Mouse (Mus musculus): ENCODE measurements around the gene A830005F24Rik.
A peak's percentile ranks its signal among the peaks of the same experiment; 100 is the strongest.

The A830005F24Rik gene

GRCm38 (mm10) chr13:48545476-48546281 is 32.3 kb downstream of the A830005F24Rik start:
- peak; percentile 98 for DNase-seq

- peak; percentile 97 for DNase-seq
Observed at GRCm38 (mm10) chr13:48546330-48546917, 33.1 kb downstream of the A830005F24Rik start.

DNA sequence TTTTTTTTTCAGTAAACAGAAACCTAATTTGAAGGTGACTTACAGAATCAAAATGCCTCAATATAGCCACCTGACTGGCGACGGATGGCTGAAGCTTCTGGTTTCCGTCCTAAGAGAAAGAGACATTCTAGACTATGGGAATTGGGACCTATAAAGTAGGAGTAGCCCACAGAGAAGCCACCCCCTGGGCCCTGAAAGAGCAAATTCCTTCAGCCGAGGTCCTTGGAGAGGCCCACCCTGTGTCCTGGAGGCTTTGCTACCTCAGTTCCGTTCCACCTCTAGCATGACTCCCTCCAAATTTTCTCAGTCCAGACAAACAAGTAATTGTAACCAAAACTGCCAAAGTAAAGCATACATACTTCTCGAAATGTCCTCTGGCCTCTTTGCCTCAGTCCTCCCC is 34.3 kb downstream of the A830005F24Rik start:
- no peak for DNase-seq

GRCm38 (mm10) chr13:48548296-48548695 is 34.9 kb downstream of the A830005F24Rik start:
- DNase-seq, result no peak

DNA sequence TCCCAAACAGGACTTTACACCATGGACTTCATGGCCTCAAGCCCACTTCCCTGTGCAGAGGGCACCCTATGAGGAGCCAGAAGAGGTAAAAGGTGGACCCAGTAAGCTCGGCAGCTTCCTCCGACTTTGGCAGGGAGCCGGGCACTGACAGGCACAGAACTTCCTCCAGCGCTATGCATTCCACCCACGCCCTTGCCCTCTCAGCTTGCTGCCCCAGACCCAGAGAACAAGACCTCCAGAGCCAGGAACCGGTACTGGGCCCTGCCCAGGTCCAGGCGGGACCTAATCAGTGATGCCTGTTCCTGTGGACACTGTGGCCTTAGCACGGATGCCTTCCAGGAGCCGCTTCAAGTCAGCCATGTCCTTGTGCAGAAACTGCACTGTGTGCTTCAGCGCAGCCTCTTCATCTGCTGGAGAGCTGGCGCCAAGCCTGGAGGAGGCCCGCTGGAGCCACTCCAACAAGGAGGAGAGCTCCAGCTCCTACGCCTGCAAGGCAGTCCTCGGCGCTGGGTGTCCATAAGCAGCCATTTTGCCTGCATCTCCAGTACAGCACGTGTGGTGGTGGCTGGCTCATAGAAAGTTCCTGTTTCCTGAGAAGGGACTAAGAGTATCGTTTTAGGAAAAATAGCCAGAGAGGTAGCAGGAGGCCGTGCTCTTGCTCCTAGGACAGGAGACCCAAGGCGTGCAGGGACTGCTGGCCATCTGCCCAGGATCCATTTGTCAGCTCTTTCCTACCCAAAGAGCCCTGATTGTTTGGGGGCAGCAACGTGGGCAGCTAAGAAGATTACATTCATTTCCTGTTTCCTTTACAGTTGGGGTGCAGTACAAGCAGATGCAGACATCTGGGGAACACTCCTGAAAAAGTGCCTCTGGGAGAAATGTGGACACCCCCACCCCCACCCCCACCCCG is 39.1 kb downstream of the A830005F24Rik start:
- DNase-seq, result no peak

DNA sequence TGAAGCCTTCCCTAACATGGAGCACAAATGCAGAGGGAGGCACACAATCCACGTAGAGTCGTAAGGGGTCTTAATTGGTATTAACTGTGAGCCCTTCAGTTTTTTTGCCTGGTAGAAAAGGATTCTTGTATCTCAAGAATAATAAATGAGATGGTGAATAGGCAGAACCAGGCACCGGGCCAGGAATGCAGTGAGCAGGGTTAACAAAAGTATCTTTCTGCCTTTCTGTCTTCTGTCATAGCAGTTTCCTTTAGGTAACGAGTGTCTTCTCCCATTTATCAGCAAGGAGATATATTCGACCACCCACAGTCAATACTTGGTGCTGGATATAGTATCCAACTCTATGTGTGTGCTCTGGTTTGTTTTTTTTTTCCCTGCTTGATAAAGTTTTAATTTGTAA is 40.1 kb downstream of the A830005F24Rik start:
- no peak for DNase-seq

DNA sequence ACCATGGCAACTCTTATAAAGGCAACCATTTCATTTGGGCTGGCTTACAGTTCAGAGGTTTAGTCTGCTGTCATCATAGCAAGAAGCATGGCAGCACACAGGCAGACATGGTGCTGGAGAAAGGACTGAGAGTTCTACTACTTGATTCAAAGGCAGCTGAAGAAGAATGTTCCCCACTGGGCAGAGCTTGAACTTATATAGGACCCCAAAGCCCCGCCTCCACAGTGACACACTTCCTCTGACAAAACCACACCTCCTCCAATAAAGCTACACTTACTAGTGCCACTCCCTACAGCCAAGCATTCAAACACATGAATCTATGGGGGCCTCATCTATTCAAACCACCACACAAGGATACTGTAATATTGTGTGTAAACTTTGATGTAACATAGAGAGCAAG is 41.2 kb downstream of the A830005F24Rik start:
- no peak for DNase-seq

DNA sequence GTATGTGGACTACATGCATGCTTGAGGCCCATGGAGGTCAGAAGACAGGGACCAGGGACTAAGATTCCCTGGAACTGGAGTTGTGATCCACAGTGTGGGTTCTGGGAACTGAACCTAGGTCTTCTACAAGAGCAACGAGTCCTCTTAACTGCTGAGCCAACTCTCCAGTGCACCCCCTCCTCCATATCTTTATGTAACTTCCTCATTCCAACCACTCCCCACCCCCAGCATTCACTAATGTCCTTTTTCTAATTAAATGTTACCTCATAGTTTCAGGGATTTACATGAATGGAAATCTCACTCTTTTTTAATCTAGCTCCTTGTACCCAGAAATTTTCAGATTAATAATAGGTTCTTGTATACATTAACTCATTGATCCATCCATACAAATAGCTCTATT is 42.6 kb downstream of the A830005F24Rik start:
- no peak for DNase-seq

DNA sequence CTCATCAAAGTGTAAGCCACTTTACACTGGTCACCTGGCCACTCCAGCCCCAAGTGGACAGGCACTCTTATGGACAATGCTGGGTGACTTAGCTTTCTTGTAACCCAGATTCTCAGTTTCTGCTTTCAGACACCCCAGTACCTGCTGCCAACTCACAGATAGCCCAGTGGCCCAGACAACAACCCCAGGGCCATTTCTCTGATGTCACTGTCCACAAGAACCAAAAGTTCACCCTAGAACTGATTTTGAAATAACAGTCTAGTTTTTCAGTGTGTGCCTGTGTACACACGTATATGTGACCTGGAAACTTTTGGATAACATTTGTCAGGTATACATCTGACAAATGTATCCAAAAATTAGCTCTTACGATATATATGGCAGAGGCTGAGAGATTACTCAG is 48.1 kb downstream of the A830005F24Rik start:
- DNase-seq, result no peak

DNA sequence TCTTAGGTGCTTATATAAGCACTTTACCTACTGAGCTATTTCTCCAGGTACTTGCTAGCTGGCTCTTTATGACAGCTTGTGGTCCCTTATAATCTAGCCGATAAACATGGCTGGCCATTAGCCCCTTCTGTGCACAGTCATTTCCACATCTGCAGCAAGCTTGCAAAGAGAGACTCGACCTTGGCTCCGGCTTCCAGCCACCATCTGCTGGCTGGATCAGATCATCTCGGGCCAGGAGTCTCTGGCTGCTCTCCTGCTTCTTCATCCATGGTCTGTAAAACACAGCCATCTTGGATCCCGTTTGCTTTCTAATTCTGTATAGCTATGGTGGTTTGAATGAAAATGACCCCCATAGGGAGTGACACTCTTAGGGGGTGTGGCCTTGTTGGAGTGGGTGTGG is 49.0 kb downstream of the A830005F24Rik start:
- no peak for DNase-seq

Data from thymus, postnatal 4 days (tissue).